Mouse (Mus musculus): Measurements from ENCODE around the gene Marcks.
A peak's percentile ranks its signal among the peaks of the same experiment; 100 is the strongest.

The Marcks gene

DNA sequence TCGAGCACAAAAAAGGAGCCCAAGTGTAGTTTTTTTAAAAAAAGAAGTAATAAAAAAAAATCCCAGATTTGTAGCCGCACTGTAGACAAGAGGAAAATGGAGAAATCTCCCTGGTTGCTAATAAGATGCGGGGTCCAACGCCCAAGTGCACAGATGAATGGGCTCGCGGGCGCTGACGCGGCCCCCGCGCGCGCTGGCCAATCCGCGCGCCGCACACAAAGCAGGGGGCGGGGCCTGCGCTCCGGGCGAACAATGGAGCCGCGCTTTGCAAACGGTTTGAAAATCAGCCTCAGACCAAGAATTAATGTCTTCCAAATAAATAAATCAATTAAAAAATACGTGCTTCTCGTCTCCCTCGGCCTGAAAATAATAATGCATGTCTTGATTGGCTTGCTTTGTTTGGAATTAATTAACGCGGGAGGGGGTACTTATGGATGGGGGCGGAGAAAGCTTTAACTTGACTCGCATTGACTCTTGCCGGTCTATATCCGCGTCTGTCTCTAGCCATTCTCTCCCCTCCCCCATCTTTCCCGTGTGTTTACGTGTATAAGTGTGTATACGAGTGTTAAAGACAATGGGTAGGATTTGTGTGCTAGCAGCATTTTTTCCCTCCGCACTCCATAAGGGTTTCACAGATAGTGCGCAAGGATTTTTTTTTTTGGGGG, at the start of gene Marcks:
Gene Marcks (minus strand): TSS at position 143 of the 665 bp plus-strand sequence.
- peak; percentile 96 to 97 for DNase-seq

DNA sequence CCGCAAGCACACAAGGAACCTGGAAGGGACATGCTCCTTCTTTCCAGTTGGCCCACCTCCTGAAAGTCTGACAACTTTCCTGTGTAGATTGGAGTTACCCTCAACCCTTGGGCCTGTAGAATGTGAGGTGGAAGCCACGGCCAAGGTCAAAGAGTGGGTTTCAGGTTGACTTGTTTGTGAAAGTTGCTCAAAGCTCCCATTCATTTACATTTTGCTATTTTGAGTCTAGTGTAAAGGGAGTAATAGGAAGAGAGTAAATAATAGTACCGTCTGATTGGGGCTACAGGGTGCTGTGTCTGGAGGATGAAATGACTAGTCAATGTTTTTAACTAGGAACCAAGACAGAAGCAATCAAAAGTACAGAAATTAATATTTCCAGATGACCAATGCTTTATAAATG, 38.4 kb upstream of the Marcks start:
- DNase-seq = no peak

DNA sequence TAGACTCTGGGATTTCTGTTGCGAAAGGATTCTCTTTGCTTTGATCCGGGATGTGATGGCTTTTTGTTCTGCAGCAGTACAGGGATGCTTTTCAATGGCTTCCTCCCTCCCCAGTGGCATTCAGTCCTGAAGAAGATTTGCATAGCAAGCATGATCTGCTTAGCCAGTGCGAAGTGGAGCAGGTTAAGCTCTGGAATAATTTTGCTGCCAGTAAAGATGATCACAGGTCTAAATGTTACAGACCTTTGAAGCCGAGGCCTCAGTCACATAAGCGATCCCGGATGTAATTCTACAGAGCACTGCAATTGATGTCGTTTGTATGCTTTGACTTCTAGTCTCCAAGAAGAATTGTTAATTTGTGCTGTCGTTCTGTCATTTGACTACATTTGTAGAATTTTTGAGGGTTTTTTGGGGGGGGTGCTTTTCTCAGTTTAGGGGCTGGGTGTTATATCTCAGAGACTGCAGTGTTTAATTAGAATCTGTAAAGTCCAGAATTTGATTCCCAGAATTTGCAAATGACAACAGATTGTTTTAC, 33.8 kb upstream of the Marcks start:
- no peak for DNase-seq

DNA sequence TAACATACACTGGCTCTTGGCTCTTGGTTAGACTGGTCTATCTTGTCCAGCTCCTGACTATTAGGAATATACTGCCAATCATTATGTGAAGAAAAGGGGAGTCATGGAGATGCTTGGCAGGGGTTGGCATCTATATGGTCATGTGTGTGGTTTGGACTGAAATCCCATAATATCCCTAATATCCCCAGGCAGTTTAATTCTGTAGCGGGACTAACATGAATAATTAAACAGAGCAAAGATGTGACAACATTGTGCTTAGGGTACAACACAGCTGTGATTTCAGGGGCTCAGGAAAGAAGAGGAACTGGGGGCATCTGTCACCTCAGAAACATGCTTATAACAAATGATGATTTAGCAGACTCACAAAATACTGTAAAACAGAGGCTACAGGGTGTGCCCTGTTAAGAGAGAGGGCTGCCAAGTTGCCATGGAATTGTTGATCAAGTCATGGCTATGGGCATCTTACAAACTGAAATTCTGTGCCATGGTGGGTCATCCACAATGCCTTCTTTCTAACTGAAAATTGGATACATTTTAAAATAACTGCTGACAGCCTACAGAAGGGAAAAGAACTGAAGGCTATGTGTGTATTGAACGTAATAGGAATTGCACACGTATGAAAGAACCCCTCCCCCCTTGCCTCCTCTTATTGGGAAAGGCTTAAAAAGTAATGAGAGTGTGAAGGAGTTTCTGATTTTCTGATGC, 33.1 kb upstream of the Marcks start:
- DNase-seq = no peak

DNA sequence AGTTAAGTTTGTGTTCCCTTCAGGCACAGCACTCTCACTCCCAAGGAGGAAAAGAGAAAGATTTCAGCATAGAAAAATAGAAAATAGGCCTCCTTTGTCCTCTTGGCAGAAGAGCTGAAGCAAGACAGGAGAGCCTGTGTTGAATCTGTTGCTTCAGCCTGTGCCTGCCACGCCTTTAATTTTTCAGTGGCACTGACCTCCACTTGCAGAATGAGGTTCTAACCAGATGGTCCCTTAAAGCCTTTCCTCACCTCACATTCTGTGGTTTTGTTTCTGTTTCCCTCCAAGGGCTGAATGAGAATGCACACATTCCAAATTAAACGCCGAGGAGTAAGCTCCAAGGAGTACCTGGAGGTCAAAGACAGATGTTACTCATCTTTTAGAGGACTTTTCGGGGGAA, 32.2 kb upstream of the Marcks start:
- no peak for DNase-seq

DNA sequence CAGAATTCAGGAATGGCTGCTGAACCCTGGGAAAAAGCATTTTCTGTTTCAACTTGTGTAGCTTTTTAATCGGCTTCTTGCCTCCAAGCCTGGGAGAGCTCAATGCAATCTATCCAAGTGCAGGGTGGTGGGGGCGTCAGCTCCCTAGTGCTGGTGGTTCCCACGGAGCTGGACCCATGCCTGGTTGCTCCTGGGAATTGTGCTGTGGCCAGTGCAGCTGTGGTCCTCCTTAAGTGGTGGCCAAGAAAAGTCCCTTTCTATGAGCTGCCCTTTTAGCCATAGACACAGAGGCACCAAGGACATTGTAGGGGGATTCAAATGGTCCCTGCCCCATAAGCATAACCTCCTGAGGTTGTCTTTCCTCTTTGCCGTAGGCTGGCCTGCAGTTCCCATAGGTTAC, 31.7 kb upstream of the Marcks start:
- DNase-seq = peak; percentile 37 to 64

DNA sequence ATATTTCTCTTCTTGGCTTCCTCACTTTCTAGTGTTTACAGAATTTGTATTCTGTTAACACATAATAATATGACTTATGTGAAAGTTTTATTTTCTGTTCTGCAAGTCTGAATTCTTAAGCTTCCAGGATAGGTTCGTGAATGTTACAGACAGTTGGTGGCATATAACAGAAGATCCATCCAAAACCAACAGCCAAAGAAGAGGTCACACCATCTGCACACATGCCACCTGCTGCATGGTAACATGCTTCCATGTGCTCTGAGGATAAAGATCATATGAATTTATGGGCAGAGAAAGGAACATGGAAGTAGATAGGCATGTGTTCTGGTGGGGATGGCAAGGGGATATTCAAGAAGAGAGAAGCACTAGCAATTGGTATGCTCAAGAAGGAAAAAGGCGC, 28.8 kb upstream of the Marcks start:
- DNase-seq = peak in 1 of 2 experiments; percentile 17

DNA sequence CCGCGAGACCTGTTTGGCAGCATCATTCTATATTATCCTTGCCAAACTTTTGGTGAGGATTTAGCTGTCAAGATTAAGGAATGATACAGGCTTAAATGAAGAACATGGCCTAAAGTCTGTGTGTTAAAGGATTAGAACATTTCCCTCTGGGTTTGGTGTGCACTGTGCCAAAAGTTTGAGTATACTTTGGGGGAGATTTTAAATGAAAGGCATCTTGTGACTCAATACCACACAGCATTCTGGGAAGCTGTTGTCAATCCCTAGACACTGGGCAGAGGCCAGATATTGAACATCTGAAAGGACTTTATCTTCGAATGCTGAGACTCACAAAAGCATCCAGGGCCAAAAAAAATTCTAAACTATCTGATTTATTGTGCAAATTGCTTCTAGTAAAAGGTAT, 21.0 kb upstream of the Marcks start:
- no peak for DNase-seq

DNA sequence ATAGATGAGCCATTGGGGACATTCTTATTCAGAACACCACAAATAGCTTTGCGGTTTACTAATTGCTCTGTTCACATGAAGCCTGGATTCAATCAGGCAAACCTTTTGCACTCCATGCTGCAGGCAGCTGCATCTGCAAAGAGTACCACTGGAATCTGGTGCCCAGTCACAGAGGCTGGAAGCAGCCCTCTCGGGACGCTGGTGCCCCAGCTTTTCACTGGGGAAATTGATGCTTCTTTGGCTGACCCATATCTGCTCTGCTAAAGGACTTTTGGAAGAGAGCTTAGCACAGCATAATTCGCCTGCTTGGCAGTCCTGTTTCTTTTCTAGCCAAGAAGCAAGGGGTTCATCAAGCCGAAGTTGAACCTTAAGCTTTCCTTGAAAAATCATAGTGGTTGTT, 18.4 kb upstream of the Marcks start:
- peak in 1 of 2 experiments; percentile 12 for DNase-seq

DNA sequence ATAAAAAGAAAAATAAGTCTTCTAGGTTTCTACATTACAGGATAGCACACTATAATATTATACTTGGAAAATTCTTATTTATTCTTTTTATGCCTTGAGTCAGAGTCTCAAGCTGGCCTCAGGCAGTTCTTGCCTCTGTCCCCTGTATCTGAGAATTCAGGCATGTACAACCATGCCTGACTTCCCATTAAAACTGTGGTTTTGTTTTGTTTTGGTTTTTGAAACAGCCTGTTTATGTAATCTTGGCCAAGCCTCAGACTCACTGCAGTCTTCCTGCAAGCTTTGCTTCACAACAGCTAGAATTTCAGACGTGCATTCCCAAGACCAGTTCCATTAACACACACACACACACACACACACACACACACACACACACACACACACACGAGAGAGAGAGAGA, 16.4 kb upstream of the Marcks start:
- no peak for DNase-seq

DNA sequence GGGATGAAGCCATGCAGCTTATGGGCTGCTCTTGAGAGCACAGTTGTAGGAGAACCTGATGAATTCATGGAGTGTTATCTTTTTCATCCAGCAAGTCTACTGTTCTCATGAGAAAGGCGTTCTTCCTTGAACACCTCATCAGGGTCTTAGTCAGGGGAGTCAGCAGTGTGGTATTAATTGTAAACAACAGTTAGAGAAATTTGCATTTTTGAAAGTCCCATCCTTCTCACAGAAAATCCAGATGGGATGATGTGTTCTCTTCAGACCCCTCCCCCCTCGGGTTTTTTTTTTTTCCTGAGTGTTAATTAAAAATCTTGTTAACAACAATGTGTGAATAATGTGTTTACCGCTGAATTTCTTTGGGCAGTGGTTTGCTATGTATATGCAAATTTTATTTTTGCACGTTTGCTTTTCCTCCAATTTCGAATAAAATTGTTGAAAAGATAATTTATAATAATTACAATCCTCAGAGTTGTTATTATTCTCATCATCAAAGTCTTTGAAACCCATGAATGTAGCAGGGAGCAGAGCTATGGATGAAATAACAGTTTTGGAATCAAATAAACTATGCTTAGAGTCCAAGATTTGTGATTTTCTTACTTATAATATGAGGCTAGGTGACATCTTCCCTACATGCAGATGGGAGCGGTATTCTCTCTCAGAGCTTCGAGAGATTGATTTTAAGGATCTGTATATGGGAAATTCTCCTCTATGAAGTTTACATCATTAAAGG, 13.0 kb upstream of the Marcks start:
- DNase-seq = no peak

DNA sequence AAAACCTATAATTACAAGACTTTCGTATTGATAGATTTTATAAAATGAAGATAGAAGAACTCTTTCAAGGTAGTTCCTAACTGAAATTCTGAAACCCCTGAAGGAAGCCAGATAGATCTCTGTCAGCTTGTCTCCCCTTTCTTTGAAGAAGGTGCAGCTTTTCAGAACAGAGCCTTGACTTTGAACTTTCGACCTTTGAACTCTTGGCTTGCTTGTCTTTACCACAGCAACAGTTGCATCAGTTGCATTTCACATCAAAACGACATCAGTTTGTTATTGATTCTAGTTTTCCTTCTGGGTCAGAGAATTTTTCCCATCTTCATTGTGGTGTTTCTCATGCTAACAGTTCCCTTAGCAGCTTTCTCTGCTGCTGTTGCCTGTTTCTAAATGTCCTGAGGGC, 9.3 kb upstream of the Marcks start:
- DNase-seq = no peak

DNA sequence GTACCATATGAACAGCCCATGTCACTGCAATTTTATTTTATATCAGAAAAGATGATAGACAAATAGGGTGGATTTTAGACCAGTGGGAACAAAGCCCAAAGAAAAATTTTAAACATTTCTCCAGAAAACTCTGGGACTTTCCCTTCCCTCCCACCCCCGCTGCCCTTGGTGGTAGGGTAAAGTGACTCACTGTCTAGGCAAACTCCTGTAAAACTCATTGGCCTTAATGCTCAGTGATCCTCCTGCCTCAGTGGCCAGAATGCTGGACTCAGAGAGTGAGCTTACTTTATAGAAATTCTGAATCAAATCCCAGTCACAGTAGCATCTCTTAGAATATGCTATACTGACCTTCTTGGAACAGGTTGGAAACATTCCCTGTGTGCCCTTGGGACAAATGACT, 6.7 kb upstream of the Marcks start:
- DNase-seq = no peak

DNA sequence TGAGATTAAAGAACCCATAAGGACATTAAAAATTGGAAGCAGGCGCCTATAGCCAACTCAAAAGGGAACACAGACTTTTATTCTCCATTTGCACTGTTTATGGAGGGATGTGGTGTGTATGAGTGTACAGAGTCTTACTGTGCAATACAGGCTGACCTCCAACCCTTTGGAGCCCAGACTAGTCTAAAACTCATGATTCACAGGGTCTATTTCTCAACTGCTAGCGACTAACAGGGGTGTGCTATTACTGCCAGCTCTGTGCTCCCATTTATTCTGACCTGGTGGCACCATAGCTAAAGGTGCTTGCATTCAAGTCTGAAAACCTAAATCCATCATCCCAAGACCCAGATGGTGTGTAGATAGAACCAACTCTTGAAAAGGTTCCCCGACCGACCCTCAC, 2.9 kb upstream of the Marcks start:
- DNase-seq = peak; percentile 16 to 41

DNA sequence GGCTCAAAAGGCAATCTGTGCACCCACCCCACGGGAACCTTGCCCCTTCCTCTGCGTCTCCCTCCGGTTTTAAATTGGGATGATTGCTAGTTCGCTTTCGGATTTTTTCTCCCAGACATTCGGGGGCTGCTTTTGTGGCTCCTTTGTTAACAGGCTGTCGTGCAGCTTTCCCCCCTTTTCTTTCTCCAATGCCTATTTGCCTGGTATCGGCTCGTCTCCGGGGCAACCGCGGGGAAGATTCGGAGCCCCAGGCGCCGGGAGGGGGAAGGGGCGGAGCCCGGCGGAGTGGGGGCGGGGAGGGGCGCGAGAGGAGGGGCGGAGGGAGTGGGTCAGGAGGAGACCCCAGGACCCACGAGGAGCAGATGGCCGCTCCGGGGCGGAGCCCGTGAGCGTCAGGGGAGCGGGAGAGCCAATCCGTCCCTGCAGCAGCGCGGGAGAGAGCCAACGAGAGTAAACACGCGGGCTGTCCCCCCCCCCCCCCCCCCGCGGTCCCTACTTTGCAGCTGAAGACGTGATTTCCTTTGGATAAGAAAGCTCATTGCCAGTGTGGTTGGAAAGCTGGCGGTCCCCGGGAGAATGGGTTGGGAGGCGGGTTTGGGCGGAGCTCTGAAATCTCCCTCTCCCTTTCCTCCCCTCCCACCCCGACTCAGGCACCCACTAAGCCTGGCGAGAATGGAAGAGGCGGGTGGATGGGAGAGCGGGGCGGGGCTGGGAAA, 2.2 kb upstream of the Marcks start:
- DNase-seq = peak; percentile 98 to 99

DNA sequence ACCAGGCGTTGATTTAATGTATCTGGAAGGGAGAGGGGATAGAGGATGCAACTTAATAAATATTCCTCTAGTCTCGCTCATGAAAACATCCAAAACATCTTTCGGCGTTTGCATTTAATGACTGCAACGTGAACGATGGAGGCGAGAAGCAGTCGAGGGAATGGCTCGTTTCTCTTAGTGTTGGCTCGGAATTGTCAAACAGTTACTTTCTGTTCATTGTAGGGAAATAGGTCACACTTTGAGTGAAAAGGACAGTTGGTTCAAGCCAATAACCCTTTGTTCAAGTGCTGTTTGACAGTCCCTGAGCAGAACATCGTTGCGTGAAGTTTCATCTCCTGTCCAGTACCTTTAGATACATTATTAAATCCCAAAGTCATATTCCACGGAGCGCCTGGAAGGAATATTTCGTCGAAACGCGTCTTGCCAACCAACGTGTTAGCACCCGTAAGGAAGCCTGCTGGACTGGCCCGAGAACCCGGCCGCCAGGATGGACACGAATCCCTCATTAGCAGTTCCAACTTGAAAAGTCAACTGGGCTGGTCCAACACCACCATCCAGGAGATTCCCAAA, 1.5 kb upstream of the Marcks start:
- no peak for DNase-seq

DNA sequence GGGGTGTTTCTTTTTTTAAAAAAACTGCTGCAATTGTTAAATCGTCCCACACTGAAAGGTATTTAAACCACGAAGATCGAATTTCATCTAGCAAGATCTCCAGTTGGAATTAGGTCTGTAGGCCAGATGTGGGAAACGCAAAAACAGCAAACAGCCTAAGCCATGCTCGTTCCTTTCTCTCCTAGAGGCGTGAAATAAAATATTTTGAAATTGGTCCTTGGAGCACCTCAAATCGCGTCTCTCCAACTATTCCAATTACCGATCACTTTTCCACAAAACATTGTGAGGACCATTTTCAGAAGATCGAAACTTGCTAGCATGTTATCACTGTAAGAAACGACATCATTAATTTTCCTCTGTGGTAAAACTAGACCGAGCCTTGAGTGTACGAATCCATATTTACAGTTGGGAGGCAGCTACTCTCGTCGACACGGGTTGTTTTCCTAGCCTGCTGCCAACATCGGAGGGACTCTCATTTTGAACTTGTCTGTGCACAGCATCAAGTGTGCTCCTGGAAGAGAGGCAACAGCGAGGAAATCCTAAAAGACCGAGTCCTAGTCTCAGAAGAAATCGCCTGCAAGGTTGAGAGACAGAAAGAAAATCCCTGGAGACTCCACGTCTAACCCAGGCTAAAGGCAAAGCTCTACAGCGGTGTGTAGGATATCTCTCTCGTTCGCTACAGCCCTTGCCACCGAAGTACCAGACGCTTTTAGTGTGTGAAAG, 884 bp upstream of the Marcks start:
- DNase-seq = peak; percentile 67 to 75

DNA sequence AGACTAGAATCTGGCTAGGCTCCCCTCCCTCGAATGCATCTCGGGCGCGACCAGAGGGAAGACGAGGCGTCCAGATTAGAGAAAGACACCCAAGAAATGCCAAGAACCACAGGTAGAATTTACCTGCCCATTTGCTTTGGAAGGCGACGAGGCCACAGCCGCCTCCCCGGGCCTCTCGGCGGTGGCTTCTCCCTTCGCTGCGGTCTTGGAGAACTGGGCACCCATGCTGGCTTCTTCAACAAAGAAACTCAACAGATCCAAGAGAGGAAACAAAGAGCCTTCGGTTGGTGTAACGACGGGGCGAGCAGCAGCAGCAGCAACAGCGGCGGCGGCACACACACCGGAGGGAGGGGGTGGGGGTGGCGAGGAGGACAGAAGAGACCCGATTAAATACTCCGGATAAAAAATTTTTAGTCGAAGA, 399 bp downstream of the Marcks start:
- peak; percentile 72 to 78 for DNase-seq

DNA sequence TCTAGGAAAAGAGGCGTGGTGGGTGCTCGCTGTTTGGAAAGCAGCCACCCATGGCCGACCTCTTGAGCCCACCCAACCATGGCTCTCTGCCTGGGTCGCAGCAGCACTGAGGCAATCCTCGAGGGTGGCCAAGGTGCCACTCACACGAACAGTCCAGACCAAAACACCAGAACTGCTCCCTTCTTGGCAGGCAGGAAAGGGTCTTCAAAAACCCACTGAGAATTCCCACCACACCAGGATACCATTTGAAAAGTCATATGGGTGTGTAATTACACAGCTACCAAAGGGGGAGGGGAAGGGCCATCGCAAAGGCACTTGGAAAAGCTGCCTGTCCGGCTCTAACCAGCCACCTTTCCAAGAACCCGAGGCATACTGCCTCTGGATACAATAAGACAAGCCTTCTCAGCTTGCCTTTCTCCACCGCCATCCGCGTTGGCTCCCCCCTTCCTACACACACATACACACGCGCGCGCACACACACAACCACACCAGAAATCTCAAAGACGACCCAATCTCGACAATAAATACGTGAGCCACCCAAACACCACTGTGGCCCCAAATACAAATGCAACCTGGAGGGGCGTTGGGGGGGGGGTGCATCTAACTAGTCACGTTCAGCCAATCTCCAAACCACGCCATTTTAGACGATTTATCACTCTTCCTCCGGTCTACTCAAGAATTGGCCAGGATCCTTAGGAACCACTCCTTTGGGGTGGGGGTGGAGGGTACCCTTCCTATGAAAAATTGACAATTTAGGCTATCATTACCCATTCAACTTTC, 999 bp downstream of the Marcks start:
- DNase-seq = peak; percentile 80 to 83

DNA sequence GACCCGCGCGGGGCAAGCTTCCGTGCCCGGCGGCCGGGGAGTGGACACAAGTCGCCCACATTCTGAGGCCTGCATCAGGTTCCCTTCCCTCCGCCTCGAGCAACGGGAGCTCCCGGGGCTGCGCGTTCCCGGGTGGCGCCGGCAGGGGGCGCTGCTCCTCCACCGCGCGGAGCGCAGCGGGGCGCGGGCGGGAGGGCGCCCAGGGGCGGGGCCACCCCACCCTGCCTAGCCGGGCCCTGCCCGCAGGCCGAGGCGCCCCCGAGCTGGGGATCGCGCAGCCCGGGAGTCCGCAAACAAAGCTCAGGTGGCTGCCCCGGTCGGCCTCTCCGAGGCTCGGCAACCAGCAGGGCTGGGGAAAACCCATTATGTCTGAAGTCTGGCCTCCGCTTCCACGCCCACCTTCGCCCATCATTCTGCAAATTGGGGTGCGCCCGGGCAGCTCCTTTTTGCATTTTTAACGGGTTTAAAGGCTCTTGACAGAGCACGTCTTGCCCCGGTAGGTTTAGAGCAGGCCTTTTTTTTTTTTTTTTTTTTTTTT, 1.7 kb downstream of the Marcks start:
- DNase-seq = peak; percentile 94 to 95
